Mouse (Mus musculus) testis, postnatal 14 days (tissue): ENCODE results near the gene Myl9.

Source experiments
- DNase-seq: peaks from one replicate; pipeline ENCODE4 v3.0.0; 2021; ENCODE audit warnings: low spot score

Myl9 gene

DNA sequence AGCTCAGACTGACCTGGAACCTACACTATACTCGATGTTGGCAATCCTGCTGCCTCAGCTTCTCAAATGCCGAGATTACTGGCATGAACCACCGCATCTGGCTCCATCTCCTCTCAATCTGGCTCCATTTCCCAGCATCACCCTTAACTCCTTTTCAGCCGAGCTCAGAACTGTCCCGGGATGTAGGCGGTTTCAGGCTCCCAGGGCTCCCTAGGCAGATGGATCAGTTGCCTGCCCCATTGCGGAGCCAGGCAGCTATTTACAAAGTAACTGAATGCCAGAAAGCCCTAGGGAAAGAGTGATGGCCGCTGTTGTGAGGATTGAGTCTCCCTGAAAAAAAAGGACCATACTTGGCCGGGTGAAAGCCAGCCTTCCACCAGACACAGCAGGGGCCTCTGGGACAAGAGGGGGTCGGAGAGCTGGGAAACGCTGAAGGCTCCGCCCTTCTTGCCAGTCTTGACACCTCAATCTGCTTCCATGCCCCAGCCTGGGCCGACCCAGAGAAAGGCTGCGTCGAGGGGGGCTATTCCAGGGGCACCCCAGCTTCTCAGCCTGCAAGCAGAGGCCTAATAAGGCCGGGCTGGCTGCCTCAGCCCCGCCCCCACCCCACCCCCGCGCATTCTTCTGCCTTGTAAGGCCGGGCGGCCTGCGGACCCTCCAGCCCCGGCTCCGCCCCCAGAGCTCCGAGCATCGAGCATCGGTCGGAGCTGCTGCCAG, at the start of gene Myl9:
TSS of gene Myl9 (plus strand) at position 683 of the 717 bp plus-strand sequence.
- DNase-seq = peak; percentile 67

DNA sequence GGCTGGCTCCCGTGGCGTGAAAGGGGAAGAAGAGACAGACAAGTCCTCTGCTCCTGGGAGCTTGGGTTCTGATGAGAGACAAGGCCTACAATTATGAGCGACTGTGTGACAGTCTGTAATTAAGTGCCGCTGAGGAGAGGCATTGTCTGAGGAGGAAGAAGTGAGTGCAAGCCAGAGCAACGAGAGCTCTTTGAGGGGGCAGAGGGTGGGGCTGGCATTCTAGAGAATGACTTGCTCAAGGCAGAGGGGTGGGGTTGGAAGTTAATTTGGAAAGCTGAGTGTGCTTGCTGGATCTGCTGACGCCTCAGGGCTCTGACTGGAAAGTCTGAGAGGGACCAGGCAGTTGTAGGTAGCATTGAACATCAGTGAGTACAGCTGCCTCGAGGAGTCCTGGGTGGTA, 48.9 kb upstream of the Myl9 start:
- no peak for DNase-seq

DNA sequence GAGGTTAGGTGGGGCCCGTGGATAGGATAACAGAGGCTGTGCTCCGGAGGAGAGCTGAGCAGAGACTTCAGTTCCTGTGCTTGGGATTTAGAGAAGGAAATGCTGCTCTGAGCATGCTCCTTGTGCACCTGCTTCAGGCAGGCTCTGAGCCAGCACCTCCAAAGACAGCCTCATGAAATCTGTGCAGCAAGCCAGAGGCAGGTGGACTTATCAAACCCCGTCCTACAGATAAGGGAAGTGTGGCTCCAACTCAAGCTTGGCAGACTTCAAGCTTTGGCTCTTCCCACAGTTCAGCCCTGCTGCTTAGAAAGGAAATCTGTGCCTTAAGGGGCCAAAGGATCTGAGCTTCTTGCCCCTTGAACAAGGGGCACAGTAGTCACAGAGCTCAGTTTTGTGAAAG, 48.3 kb upstream of the Myl9 start:
- no peak for DNase-seq

DNA sequence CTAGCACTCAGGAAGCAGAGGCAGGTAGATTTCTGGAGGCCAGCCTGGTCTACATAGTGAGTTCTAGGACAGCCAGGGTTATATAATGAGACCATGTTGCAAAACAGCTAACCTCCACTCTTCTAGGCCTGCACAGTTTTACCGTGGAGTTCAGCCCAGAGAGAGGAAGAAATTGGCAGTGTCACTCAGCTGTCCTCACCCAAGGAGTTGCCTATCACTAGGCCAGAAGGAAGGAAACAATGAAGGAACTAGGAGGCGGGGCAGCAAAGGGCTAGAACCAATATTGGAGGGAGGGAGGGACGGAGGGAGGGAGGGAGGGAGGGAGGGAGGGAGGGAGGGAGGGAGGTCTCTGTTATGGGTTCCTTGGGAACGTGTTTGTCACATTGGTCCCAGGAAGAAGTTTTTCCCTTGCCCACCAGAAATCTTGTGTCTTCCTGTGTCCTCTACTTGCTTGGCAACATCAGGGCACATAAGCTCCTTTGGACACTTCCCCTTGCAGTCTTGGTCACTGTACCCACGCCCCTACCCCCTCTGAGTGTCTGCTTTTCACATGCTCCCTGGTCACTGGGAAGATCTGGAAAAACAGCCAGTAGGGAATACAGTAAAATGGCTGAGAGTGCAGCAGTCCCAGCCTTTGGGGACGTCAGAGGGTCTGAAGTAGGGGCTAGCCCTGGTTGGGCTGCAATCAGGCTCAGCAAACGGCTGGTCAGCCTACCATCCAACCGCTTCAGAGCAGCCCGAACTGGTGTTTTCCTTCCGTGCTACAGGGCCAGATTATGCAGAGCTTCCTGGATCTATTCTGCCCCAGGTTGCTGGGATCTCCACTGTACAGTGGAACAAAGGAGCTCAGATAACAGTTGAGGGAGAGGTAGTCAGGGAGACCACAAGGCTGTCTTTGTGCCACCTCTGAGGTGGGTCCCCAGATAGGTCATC, 45.4 kb upstream of the Myl9 start:
- no peak for DNase-seq

DNA sequence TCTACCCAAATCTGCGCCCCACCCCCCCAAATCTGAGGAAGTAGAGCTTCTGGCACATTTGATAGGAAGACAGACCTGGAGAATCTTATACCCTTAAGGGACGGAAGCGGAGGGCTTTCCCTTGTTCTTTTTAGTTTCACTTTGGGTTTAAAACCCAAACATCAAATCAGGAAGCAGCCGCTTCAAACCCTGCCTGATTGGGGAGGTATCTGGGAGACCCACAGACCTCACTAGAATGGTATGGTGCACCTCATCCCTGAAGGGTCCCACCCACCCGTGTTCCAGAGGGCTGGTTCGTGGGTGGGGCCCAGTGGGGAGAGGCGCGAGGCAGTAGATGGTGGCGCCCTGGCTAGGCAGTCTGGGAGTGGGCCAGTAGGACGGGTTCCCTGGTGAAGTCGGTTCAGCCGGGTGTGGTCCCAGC, 44.7 kb upstream of the Myl9 start:
- DNase-seq = no peak

DNA sequence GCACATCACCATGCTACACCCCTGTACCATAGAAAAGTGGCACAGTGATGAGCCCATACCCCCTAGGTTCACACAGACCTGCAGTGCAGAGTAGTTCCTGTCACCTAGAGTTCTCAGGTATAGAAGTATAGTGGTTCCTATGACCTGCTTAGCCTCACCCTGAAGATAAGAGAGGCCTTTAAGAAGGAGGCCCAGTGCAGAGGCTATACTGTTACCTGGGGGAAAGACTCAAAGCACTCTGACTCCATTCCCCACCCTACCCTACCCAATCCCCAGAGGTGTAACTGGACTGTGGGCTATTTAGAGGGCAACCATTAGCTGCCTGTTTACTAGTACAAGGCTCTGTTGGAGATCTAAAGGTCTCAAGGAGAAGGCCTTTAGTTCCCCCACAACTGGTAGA, 43.6 kb upstream of the Myl9 start:
- DNase-seq = no peak

DNA sequence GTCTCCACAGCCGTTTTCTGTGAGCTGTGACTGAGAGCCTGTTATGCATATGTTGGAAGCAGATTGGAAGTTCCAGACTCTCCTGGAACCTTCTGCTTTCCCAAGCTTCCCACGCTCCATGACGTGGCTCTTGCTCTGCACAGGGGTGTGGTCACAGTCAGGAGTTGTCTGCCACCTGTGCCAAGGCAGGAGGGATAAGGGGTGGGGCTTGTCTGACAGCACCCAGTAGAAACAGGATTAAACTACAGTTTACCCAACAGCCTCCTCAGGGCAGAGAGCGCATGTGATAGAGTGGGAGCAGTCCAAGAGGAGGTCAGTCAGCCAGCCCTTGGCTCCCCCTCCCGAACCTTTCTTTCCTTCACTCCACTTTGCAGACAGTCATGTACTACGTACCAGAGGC, 43.1 kb upstream of the Myl9 start:
- DNase-seq = peak; percentile 58

DNA sequence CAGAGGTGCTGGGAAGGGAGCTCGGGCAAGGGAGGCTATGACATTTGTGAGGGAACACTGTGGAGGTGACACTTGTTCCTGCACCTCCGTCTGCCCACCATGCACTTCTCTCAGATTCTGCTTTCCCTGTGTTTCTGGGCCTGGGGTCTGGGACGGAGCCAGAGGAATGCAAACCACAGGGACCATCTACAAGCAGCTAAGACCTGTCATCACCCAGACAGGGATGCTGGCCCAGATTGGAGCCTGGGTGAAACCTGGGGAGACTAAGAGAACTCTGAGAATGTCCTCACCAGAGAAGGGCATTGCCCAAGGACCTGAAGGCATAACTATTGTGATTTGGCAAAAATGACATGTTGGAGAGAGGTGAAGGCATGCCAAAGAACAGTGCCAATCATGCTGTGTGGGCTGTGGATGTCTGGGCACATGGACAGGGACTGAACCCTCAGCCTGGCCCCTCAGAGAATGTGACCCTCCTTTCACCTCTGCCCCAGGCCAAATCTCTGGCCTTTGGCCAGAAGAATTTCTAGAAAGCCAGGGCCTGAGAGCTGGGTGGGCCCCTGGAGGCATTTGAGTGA, 39.4 kb upstream of the Myl9 start:
- no peak for DNase-seq

DNA sequence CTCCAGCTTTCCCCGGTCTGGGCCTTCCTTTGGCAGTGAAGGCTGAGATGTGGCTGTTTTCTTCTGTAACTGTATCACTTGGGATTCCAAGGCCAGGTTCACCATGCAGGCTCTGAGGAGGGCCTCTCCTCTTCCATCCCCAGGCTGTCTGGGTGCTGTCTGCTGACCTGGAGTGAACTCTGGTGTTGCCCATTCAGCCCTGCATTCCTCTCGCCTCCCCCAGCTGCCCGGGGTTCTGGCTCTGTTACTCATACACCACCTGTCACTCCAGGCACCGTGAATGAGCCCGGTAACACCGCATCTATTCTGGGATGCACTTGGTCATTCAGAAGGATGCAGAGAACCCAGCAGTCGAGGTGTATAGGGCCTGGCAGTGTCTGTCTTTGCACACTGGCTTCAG, 38.4 kb upstream of the Myl9 start:
- DNase-seq = peak; percentile 67

DNA sequence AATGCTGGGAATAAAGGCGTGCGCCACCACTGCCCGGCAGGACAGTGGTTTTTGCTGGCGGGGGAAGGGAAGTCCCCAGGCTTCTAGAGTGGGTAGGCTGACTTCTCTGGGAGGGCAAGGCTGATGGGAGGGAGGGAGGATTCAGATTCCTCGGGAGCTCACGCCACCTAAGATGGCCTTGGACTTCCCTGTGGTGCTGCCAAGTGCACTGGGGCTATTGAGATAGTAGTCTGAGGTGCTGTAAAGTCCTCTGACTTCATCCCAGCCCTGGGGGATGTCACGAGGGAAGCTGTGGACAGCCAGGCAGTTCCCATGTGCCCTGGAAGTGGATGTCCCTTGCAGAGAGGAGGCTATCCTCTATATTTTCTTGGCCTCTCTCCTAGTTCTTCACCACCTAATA, 37.2 kb upstream of the Myl9 start:
- peak; percentile 80 for DNase-seq

DNA sequence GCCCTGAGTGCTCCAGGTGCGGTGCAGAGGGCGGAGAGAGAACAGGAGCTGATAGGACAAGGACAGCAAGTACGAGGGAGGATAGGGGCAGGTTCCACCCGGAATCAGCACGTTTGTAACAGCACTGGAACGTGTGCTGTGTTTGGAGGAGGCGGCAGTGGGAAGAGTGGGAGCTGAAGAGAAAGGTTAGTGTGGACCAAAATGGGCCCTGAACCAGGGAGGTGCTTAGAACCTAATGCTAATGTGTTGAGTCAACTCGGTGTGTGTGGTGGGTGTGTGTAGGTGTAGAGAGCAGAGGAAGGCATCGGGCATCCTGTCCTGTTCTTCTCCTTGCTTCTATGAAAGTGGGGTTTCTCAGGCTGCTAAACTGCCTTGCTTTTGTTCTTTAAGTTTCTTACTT, 34.0 kb upstream of the Myl9 start:
- no peak for DNase-seq

DNA sequence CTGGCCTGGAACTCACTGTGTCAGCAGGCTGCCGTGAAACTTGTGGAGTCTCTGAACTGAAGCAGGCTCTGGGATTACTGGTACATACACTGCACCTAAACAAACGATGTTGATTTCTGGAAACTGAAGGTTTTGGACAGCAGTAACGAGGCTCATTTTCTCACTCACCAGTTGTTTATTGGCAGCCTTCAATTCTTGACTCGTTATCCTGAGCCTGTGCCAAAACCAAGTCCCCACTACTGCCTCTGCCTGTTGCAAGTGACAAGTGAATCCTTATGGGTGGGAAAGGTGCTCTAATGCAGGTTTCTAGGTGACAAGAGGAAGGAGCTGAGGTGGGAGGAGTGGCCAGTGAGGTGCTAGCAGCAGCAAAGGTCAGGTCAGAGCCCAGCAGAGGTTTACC, 33.2 kb upstream of the Myl9 start:
- no peak for DNase-seq

DNA sequence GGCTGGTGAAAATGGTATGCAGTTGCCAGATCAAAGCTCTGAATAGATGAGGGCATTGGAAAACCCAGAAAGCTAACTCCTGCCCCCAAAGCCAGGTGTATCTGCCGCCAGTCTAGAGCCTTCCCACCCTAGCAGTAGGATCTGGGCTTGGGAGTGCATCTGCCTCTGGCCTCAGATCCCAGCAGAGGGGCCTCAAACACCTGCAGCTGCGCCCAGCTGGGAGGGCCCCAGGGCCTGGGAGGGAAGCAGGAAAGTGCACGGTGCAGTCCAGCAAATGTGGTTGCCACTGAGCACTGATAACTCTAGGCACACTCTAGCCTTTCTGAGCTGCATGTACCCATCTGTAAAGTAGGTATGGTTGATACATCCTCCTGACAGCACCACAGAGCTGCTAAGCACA, 32.0 kb upstream of the Myl9 start:
- no peak for DNase-seq

DNA sequence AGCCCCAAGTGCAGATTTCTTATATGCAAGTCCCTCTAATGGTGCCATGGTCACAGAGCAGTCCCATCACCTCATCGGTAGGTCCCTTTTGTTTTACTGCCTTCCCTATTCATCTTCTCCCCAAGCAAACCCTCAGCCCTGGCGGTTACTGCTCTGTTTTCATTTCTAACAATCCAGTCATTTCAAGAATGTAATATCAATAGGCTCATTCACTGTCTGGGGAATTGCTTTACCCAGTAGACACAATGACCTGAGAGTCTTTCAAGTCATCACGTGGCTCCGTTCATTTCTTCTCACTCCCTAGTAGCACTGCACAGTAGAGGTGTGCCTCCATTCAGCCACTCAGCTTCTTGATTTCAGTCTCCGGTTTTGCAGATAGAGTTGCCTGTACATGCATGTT, 30.8 kb upstream of the Myl9 start:
- DNase-seq = no peak

DNA sequence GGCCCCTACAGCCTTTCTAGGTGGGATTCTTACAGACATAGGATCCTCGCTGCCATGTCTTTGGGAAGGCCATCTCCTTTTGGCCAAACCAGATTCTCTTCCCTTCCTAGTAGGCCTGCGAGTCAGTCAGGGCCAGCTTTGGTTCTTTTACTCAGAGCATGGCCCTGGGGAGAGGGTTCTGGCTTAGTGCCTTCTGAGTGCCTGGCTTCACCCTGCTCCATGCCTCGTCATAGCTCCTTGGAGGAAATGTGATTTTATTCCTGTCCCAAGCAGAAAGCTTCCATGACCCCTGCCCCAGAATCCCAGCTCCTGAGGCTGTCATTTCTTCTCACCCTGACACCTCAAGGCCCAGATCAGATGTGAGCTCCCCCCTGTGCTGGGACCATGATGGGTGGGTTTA, 27.9 kb upstream of the Myl9 start:
- no peak for DNase-seq

DNA sequence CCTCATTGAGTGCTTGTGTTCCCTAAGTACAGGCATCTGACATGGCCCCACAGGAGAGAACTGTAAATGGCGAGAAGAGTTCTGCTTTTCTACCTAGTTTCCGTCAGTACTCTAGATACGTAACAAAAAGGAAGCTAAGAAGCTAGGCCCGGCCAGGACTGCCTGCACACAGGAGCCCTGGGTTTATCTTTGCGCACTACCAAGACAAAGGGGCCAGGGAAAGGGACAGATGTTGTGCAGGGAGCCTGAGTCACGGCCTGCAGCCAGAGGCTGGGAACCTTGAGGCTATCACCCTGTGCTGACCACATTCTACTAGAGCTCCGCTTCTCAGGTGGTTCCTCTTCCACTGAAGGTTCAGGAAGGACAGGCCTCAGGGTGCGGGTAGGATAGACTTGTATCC, 25.5 kb upstream of the Myl9 start:
- DNase-seq = no peak

DNA sequence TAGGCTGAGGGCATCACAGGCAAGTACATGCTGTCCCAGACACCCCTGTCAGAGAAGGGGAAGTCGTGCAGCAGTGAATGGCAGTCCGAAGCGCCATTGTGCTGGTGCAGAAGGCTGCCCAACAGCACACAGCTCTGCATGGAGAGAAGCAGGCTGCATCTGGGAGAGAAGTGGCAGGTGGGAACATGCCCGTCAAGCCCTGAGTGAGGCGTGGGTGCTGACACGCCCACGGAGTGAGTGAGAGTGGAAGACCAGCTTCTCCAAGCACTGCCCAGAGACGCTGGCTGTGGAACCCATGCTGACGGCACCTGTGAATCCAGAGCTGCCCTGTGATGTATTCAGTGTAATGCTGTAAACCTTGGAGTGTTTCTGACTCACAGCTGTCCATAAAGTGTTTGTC, 18.3 kb upstream of the Myl9 start:
- no peak for DNase-seq

DNA sequence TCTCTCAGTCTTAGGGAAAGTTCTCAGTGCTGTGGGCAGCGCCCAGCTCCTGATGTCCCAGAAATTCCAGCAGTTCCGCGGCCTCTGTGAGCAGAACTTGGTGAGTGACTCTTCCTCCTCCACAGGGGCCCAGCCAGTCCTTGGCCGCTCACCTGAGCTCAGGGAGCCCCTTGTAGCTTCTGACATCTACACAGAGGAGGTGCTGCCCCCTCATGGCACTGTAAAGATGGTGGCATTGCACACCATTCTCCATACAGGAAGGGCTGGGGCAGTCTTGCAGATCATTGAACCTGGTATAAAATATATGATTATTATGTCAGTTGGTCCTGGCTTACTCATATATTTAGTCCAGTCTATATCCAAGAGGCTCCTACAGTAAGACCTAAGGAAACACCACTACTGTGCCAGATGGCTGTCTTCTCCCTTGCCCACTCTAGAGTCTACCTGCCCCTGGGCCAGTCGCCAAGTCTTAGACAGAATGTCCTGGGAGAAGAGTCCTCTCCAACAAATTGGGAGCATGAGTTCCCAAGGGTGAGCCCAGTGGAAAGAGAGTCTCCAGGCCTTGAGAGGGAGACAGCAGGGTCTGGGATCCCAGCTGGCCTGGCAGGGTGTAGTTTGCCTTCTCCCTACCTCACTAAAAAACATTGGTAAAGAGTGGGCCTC, 14.2 kb upstream of the Myl9 start:
- DNase-seq = no peak

DNA sequence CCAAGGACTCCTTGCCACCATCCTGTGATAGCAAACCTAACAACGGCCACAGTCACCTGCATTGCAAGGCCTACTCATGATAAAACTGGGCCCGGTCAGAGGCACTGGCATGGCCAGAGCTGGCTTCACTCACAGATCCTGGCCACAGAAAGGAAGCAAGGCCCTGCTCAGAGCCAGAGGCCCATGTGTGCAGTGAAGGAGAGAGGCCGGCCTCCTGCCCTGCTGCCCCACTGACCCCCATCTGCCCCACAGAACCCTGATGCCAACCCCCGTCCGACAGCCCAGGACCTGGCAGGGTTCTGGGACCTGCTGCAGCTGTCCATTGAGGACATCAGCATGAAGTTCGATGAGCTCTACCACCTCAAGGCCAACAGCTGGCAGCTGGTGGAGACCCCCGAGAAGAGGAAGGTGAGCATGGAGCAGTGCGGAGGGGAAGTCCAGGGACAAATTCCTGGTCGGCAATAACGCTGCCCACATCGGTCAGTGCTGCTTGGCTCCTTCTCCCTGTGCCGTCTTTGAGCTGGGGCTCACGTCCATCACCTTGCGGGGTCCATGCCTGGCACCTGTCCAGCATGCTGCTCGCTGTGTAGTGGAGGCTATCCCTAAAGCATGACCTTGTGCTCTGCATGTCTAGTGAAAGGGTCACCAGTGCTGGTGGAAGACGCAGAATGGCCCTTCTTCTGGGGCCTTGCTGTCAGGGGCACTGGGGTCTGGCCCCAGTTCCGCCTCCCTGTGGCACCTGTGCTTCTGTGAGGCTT, 13.5 kb upstream of the Myl9 start:
- DNase-seq = no peak

DNA sequence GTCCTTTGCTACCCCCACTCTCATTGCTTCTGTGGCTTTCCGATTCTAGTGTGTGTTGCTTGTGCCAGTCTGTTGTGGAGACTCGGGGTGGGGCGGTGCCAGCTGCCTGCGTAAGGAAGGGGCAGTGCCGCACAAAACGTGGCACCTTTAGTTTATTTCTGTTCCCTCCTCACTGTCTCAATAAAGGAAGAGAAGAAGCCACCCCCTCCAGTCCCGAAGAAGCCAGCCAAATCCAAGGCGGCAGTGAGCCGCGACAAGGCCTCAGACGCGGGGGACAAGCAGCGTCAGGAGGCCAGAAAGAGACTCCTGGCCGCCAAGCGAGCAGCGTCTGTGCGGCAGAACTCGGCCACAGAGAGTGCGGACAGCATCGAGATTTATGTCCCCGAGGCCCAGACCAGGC, 12.7 kb upstream of the Myl9 start:
- no peak for DNase-seq

DNA sequence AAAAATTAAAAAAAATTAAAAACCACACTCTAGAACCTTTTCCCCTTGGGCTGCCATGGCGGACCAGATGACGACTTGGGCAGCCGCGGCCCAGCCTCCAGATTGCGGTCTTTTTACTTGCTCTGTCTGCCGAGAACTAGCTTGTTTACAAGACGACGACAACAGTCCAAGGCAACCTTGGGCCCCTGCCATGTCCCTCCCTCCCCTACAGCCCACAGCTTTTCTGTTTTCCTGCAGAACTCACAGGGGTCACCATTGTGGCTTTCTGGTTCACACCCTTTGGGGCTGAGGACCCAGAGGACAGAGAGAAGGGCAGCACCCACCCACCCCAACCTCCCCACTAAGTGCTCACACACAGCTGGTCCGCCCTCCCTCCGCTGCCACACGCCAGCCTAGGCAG, 12.1 kb upstream of the Myl9 start:
- DNase-seq = no peak

DNA sequence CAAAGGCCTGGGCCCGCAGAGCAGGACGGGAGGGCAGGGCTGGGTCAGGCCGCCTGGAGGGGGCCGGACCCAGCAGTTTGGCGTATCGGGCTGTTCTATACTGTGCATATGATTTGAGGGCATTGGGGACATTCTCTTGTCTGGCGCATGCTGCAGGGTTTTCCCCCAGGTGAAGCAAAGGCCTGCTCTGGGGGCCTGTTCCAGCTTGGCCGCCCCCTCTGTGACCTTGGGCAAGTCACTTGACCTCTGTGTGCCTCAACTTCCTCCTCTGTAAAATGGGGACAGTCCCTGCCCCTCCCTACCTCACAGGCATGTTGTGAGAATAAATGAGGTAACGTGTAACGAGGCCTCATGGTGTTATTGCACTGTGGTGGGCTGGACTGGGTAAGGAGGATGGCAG, 11.2 kb upstream of the Myl9 start:
- no peak for DNase-seq
